ENCODE assay signal across 8 mouse cellular contexts in the genomic region with DNA sequence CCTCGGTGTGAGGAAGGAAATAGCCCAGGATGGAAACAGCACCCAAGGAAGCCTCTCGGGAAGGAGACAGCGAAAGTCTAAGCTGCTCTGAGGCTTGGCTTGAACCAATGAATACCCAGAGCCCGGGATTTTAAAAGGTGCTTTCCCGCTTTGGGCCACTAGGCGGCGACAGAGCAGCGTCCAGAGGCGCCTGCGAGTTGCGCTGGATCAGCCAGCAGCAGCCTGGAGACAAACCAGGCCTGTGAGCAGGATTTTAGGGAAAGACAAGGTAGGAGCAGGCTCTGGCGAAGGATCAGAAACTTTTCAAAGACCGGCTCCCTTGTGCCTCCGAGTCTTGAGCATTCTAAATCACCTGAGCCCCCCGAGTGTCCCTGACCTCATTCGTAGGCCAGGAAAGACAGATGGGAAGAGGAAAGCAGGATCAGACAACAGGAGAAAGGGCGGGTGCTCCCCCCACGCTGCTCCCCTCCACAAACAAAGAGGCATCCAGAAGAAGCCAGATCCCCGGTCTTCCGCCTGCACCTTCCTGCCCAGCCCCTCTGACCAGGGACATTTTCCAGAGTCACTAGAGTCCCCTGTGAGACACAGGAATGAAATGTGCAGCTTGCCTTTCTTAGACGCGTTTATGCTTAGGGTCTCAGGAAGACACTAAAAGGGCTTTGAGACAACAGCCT. TPM values are rescaled to one million over a fixed set of nuclear protein-coding genes. Genes with fewer than 3 reads are reported as not detected.
DNase-seq lines count a peak whose midpoint lies in the region; ATAC-seq and TF ChIP-seq lines count a peak whose summit lies in the region.

No protein-coding gene starts in this region.

- DNase-seq in adrenal gland, adult 8-10 months, result peak; percentile 55
- DNase-seq in gastrocnemius, postnatal 10 days, result peak; percentile 90
- DNase-seq in hindlimb bud, embryonic 11.5 days (ENCODE audit: extremely low spot score, low read depth, low spot score), result peak; percentile 82
- peak; percentile 90 for DNase-seq in left cerebral cortex, adult 18-20 months (ENCODE audit: low spot score in 2 of 2)
- peak; percentile 88 for DNase-seq in mesoderm, embryonic 11.5 days (ENCODE audit: low read depth, low spot score)

- TF ChIP-seq POLR2A in cortical plate, adult 2 months (IDR thresholded peaks at IDR 0.05; ENCODE audit: extremely low read depth, insufficient read depth, low read length), result no peak
- TF ChIP-seq POLR2A in small intestine, adult 2 months (IDR thresholded peaks at IDR 0.05; ENCODE audit: low read depth, low read length), result no peak

- no peaks in the 10 kb centered on the region for H3K36me3 ChIP-seq in small intestine, adult 2 months (ENCODE audit: control insufficient read depth, insufficient read depth, low read length)

- H3K4me3 ChIP-seq in cortical plate, adult 2 months (ENCODE audit: insufficient read depth, low read length), result no peak overlapping the region
- no peak overlapping the region for H3K4me3 ChIP-seq in small intestine, adult 2 months (ENCODE audit: low read depth, low read length)

- no peak overlapping the region for H3K27ac ChIP-seq in cortical plate, adult 2 months (ENCODE audit: insufficient read depth, low read length)
- H3K27ac ChIP-seq in small intestine, adult 2 months (ENCODE audit: insufficient read depth, low read depth, low read length), result no peak overlapping the region

- no peak for ATAC-seq in monocyte, adult 5-6 weeks (replicated peaks; ENCODE audit: insufficient number of reproducible peaks, low FRiP score, low TSS enrichment, poor library complexity, severe bottlenecking)

- WGBS in small intestine, adult 2 months, result 19% methylated on average over 22 of the region's 22 CpGs

- H3K4me1 ChIP-seq in cortical plate, adult 2 months (ENCODE audit: control insufficient read depth, insufficient read depth, low read length), result no peaks in the 10 kb centered on the region
- no peaks in the 10 kb centered on the region for H3K4me1 ChIP-seq in small intestine, adult 2 months (ENCODE audit: control insufficient read depth, insufficient read depth, insufficient read length, low read length)

- peak; percentile 88 for TF ChIP-seq CTCF in cortical plate, adult 2 months (IDR thresholded peaks at IDR 0.05; ENCODE audit: extremely low read depth, insufficient read depth, low read length)
- TF ChIP-seq CTCF in small intestine, adult 2 months (IDR thresholded peaks at IDR 0.05; ENCODE audit: extremely low read depth, insufficient read length, insufficient replicate concordance, low read depth, low read length), result peak; percentile 90

- no peaks in the 10 kb centered on the region for H3K27me3 ChIP-seq in small intestine, adult 2 months (ENCODE audit: control insufficient read depth, insufficient read depth, low read length)

RNA-seq across cellular contexts. Expression of gene Gsc, which starts 32.9 kb away (rescaled TPM):
- total RNA-seq in adrenal gland, adult 8-10 months (2022), result under 1 TPM in 1 of 4 experiments, not detected in 3; 0.21 TPM
- not detected in 2 replicates for polyA plus RNA-seq in cortical plate, adult 2 months (2012; rRNA removed)
- total RNA-seq in gastrocnemius, postnatal 10 days (2021), result 1 to 10 TPM in 1 of 2 experiments, under 1 TPM in 1; 0.61 to 1.1 TPM
- not detected for total RNA-seq in left cerebral cortex, adult 18-20 months (2021)
- 0.46 TPM in 1 of 2 replicates, not detected in the other for polyA plus RNA-seq in small intestine, adult 2 months (2012; rRNA removed)
- not detected in 3 replicates for total RNA-seq in monocyte, adult 5-6 weeks (2017)

RNA-seq across cellular contexts. Expression of gene Serpina3n, which starts 33.7 kb away (rescaled TPM):
- 10 to 100 TPM in 2 of 4 experiments, 1 to 10 TPM in 2; 6.0 to 42.3 (median 14.6) TPM for total RNA-seq in adrenal gland, adult 8-10 months (2022)
- polyA plus RNA-seq in cortical plate, adult 2 months (2012; rRNA removed), result 9.7 and 19.6 TPM in 2 replicates
- total RNA-seq in gastrocnemius, postnatal 10 days (2021), result 1 to 10 TPM; 1.2 to 1.9 TPM
- 10 to 100 TPM; 13.4 to 20.2 TPM for total RNA-seq in left cerebral cortex, adult 18-20 months (2021)
- polyA plus RNA-seq in small intestine, adult 2 months (2012; rRNA removed), result 7.0 and 12.6 TPM in 2 replicates
- not detected in 3 replicates for total RNA-seq in monocyte, adult 5-6 weeks (2017)
